16 mouse cellular contexts compared by ENCODE assay signal in genomic region chr5:38950520-38951288, GRCm38 (mm10).
A peak's percentile ranks its signal among the peaks of the same experiment; 100 is the strongest.
DNase-seq lines count a peak whose midpoint lies in the region; ATAC-seq and TF ChIP-seq lines count a peak whose summit lies in the region.
"Had no signal": no experiment of that assay in that cellular context is flagged by ENCODE, and none has a peak within 500 bp of the region (broad histone marks: within the 10 kb centered on the region; RNA-seq: fewer than 3 reads in every experiment).

No protein-coding gene starts in this region.

- H3K9ac ChIP-seq in kidney, embryonic 15.5 days = no peak overlapping the region
- H3K9ac ChIP-seq in hindbrain, postnatal 0 days (replicated peaks; ENCODE audit: low read length) = no peak overlapping the region
- H3K9ac ChIP-seq in neural tube, embryonic 12.5 days = no peak overlapping the region
- no peak overlapping the region for H3K9ac ChIP-seq in intestine, embryonic 16.5 days (ENCODE audit: low read depth, low read length)
- H3K9ac ChIP-seq: heart, embryonic 15.5 days; liver, embryonic 13.5 days had no signal

- H3K4me2 ChIP-seq in kidney, embryonic 15.5 days = no peak overlapping the region
- H3K4me2 ChIP-seq in hindbrain, postnatal 0 days (ENCODE audit: low read depth, low read length) = no peak overlapping the region
- no peak overlapping the region for H3K4me2 ChIP-seq in neural tube, embryonic 12.5 days (replicated peaks)
- H3K4me2 ChIP-seq in intestine, embryonic 16.5 days (ENCODE audit: low read depth, low read length) = no peak overlapping the region
- H3K4me2 ChIP-seq: heart, embryonic 15.5 days; liver, embryonic 13.5 days had no signal

- no peak for ATAC-seq in kidney, embryonic 15.5 days (replicated peaks; ENCODE audit: low FRiP score)
- ATAC-seq in hindbrain, postnatal 0 days = peak; percentile 70
- ATAC-seq in neural tube, embryonic 12.5 days (ENCODE audit: low FRiP score, low read depth) = peak; percentile 56; the same call in 1 of the 2 replicates
- ATAC-seq in intestine, embryonic 16.5 days = no peak
- ATAC-seq: forebrain, embryonic 16.5 days; midbrain, embryonic 16.5 days had no signal

- no peak overlapping the region for H3K4me3 ChIP-seq in kidney, embryonic 15.5 days (replicated peaks)
- no peak overlapping the region for H3K4me3 ChIP-seq in hindbrain, postnatal 0 days (ENCODE audit: low read length)
- no peak overlapping the region for H3K4me3 ChIP-seq in neural tube, embryonic 12.5 days
- no peak overlapping the region for H3K4me3 ChIP-seq in intestine, embryonic 16.5 days (ENCODE audit: low read length)
- H3K4me3 ChIP-seq: gastrocnemius, adult 2 months; heart, embryonic 15.5 days; liver, embryonic 13.5 days had no signal

- no peak for DNase-seq in kidney, adult 8-10 months
- DNase-seq in embryo, embryonic 11 days = peak; percentile 20
- DNase-seq in hindbrain, postnatal 0 days (ENCODE audit: low spot score) = peak; percentile 52
- no peak for DNase-seq in layer of hippocampus, adult 11-12 months (ENCODE audit: low spot score)
- DNase-seq: cerebellum, adult 8-10 months; gastrocnemius, adult 2 months; heart, adult 18-20 months; left cerebral cortex, postnatal 4 days; liver, embryonic 13.5 days; thymus, postnatal 36 days had no signal

- H3K36me3 ChIP-seq in kidney, embryonic 15.5 days = no peaks in the 10 kb centered on the region
- H3K36me3 ChIP-seq in hindbrain, postnatal 0 days (ENCODE audit: insufficient read depth, low read length) = no peaks in the 10 kb centered on the region
- no peaks in the 10 kb centered on the region for H3K36me3 ChIP-seq in neural tube, embryonic 12.5 days
- no peaks in the 10 kb centered on the region for H3K36me3 ChIP-seq in intestine, embryonic 16.5 days (ENCODE audit: control insufficient read depth, insufficient read depth, low read length)
- H3K36me3 ChIP-seq: heart, embryonic 15.5 days; liver, embryonic 13.5 days had no signal

- WGBS in kidney, embryonic 15.5 days = 35% methylated on average over 9 of the region's 9 CpGs
- 50% methylated on average over 9 of the region's 9 CpGs for WGBS in hindbrain, postnatal 0 days
- WGBS in neural tube, embryonic 12.5 days = 45% methylated on average over 9 of the region's 9 CpGs
- WGBS in intestine, embryonic 16.5 days = 64% methylated on average over 9 of the region's 9 CpGs

- H3K4me1 ChIP-seq in kidney, embryonic 15.5 days = peaks cover 7% of the 10 kb centered on the region; the same call in 1 of the 2 replicates
- no peaks in the 10 kb centered on the region for H3K4me1 ChIP-seq in hindbrain, postnatal 0 days (ENCODE audit: insufficient read depth, low read length)
- H3K4me1 ChIP-seq in neural tube, embryonic 12.5 days = no peaks in the 10 kb centered on the region
- no peaks in the 10 kb centered on the region for H3K4me1 ChIP-seq in intestine, embryonic 16.5 days (ENCODE audit: control insufficient read depth, insufficient read depth, low read length)
- H3K4me1 ChIP-seq: heart, embryonic 15.5 days; liver, embryonic 13.5 days had no signal

- H3K9me3 ChIP-seq in kidney, embryonic 15.5 days (replicated peaks) = no peaks in the 10 kb centered on the region
- H3K9me3 ChIP-seq in hindbrain, postnatal 0 days (ENCODE audit: low read length) = no peaks in the 10 kb centered on the region
- no peaks in the 10 kb centered on the region for H3K9me3 ChIP-seq in neural tube, embryonic 12.5 days
- no peaks in the 10 kb centered on the region for H3K9me3 ChIP-seq in intestine, embryonic 16.5 days (ENCODE audit: control insufficient read depth, low read length)
- H3K9me3 ChIP-seq: heart, embryonic 15.5 days; liver, embryonic 13.5 days had no signal

- no peaks in the 10 kb centered on the region for H3K27me3 ChIP-seq in kidney, embryonic 15.5 days
- no peaks in the 10 kb centered on the region for H3K27me3 ChIP-seq in hindbrain, postnatal 0 days (ENCODE audit: insufficient read depth, low read length)
- no peaks in the 10 kb centered on the region for H3K27me3 ChIP-seq in neural tube, embryonic 12.5 days (replicated peaks)
- no peaks in the 10 kb centered on the region for H3K27me3 ChIP-seq in intestine, embryonic 16.5 days (replicated peaks; ENCODE audit: control insufficient read depth, insufficient read depth, low read length)
- H3K27me3 ChIP-seq: heart, embryonic 15.5 days; liver, embryonic 13.5 days had no signal

- no peak for TF ChIP-seq CTCF in hindbrain, postnatal 0 days (IDR thresholded peaks at IDR 0.05; ENCODE audit: low read depth)

- H3K27ac ChIP-seq in kidney, embryonic 15.5 days = peak overlapping the region; percentile 68; the same call in 1 of the 2 replicates
- peak overlapping the region; percentile 20; the same call in 1 of the 2 replicates for H3K27ac ChIP-seq in hindbrain, postnatal 0 days
- no peak overlapping the region for H3K27ac ChIP-seq in neural tube, embryonic 12.5 days
- H3K27ac ChIP-seq in intestine, embryonic 16.5 days (ENCODE audit: low read length) = no peak overlapping the region
- H3K27ac ChIP-seq: gastrocnemius, adult 2 months; heart, embryonic 15.5 days; liver, embryonic 13.5 days had no signal

Comparison
In these comparisons a context has a peak if more than half of its experiments do, and no peak if none do; other contexts are left out.
1. ATAC-seq: peak in hindbrain, postnatal 0 days (single experiment) and neural tube, embryonic 12.5 days (single experiment); none in kidney, embryonic 15.5 days (single experiment) and intestine, embryonic 16.5 days (single experiment).
2. H3K27ac ChIP-seq: peak in kidney, embryonic 15.5 days (single experiment) and hindbrain, postnatal 0 days (single experiment); none in neural tube, embryonic 12.5 days (single experiment) and intestine, embryonic 16.5 days (single experiment).
3. DNase-seq: peak in embryo, embryonic 11 days (single experiment) and hindbrain, postnatal 0 days (single experiment); none in kidney, adult 8-10 months (0 of 2) and layer of hippocampus, adult 11-12 months (single experiment).